Mouse (Mus musculus) stomach, postnatal 0 days (tissue): Measurements from ENCODE around the gene Scgb1c1.

Experiments used
- CTCF ChIP-seq: IDR thresholded peaks from 2 replicates; pipeline ENCODE4 v1.5.1; 2016; ENCODE audit warnings: antibody characterized with exemption, low read depth, mild to moderate bottlenecking, moderate library complexity
- EP300 ChIP-seq: optimal IDR thresholded peaks from 2 replicates; pipeline ENCODE3; 2016; ENCODE audit warnings: antibody characterized with exemption

GRCm38 (mm10) chr7:140859997-140860396 lies 14.7 kb downstream of the Scgb1c1 start:
- no peak for TF ChIP-seq CTCF
- no peak for TF ChIP-seq EP300
